Mouse (Mus musculus): ENCODE results near the gene Csnka2ip. TPM values are rescaled to one million over a fixed set of nuclear protein-coding genes. Genes with fewer than 3 reads are reported as not detected.

Csnka2ip gene
- not detected in 2 replicates for total RNA-seq (2015)
- total RNA-seq (2017), result not detected in 2 replicates

DNA sequence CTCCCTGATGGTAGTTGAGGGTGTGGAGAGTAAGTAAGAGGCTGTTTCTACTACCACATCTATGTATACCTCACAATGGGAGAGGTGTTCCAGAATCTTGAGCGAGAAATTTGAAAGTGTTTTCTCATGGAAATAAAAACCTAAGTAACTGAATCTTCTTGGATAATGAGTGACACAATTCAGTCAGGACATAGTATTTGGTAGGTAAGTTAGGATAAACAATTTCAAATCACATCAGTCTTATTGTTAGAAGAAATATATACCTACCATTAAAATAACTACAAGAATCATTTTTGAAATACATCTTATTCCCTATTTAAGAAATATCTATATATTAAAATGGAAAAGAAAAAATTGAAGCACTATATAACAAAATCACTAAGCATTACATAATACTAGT, at the start of gene Csnka2ip:
Gene Csnka2ip, minus strand, starts transcription at position 101 of the 400 bp plus-strand sequence.
- ATAC-seq (replicated peaks; ENCODE audit: poor library complexity), result no peak

GRCm38 (mm10) chr16:64649594-64650290, 47.5 kb upstream of the Csnka2ip start:
- peak; percentile 82 for ATAC-seq (replicated peaks; ENCODE audit: poor library complexity)

DNA sequence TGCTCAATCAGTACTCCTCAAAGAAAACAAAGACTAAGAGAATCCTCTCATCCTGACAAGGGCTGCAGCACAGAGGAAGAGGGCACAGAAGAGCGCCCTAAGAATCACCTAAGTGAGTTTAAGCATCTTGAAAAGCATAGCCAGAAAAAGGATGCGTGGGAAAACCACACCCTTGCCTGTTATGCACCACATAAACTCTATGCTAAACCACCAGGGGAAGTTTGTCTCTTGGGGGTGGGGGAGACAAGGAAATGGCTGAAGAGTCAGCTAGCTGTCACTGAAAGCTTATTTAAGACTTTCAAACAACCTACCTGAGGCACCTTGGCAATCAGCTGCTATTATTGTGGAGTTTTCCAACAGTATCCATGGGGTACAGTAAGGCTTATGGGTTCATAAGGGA, 45.6 kb upstream of the Csnka2ip start:
- ATAC-seq (replicated peaks; ENCODE audit: poor library complexity), result no peak

GRCm38 (mm10) chr16:64635110-64635509, 32.9 kb upstream of the Csnka2ip start:
- ATAC-seq (replicated peaks; ENCODE audit: poor library complexity), result no peak; the same call in 1 of the 2 replicates

DNA sequence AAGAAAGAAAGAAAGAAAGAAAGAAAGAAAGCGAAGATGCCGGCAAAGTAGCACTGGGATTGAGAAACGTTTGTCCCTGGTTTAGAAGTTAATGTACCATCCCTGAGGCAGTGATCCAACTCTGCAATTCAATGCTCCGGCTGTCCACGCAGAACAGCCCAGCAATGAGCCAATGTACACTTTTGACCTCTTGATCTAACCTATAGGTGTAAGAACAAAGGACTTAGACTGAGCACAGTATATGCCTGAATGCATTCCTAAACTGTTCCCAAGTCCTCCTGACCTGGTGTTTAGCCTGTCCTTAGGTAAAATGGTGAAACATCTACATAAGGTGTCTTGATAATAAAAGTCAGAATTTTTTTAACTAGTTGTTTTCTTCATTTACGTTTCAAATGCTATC, 17.9 kb upstream of the Csnka2ip start:
- no peak for ATAC-seq (replicated peaks; ENCODE audit: poor library complexity)

- ATAC-seq (replicated peaks; ENCODE audit: poor library complexity), result peak; percentile 92
Observed at GRCm38 (mm10) chr16:64614648-64615047, 12.4 kb upstream of the Csnka2ip start.

GRCm38 (mm10) chr16:64607793-64608192, 5.6 kb upstream of the Csnka2ip start:
- peak; percentile 70 for ATAC-seq (replicated peaks; ENCODE audit: poor library complexity)

DNA sequence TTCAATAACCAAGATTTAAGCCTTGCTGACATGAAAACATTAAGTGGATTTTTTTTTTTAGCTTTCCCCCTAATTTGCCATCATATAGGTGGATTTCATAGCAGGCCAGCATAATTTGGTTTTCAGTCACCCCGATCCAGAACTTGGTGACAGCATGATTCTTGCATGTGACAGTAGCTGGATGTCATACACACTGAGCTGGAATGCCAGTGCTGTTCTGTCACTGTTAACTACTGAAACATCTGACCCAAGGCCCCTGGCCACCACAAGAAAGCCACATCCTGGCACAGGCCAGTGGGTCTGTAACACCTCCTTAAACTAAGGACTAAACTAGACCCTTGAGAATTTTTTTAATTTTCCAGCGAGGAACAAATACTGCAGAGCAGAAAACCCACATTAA, 15.4 kb downstream of the Csnka2ip start:
- ATAC-seq (replicated peaks; ENCODE audit: poor library complexity), result no peak

- no peak for ATAC-seq (replicated peaks; ENCODE audit: poor library complexity)
Observed at GRCm38 (mm10) chr16:64586262-64586619, 16.0 kb downstream of the Csnka2ip start.

DNA sequence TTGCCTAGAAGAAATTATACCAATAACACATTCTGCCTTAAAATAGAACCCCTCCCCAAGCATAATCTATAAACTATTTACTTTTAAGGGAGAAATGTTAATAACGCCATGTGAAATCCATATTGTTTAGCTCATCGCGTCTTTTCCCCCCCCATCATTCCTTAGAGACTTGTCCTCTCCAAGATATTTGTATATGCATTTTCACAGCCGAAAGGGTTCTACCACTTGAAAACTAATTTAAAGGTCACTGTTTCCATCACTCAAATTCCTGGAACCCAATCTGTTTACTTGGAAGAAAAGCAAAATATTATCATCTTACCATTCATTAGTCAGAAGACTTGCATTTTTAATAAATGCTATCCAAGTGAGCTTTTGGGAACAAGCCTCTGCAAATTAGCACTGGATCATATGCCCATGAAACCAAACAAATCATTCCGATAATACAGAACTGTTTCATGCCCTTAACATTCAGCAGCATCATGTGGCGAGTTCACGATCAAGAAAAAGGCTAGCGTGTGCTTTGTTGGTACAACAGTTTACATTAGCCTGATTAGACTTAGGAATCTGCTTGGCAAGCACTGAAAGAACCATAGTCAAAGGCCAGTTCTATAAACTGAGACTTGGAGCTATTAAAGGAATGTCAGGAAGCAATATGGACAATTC, 16.5 kb downstream of the Csnka2ip start:
- no peak for ATAC-seq (replicated peaks; ENCODE audit: poor library complexity)

DNA sequence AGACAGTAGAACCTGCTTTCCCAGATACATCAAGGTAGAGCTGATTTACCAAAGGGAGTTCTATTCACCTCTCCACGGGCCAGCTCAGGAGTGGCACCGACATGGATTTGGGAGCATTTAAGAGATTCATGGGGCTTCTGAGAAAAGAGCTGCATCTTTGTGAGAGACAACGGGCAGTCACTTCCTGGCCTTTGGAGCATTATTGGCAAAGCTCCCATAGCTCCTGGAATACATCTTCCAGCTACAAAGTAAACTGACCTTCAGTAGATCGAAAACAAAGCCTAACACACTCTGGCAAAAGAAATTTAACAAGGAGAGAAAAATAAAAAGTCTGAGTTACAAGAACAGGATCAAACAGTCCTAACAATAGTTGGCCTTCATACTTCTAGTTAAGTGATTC, 17.6 kb downstream of the Csnka2ip start:
- ATAC-seq (replicated peaks; ENCODE audit: poor library complexity), result no peak

DNA sequence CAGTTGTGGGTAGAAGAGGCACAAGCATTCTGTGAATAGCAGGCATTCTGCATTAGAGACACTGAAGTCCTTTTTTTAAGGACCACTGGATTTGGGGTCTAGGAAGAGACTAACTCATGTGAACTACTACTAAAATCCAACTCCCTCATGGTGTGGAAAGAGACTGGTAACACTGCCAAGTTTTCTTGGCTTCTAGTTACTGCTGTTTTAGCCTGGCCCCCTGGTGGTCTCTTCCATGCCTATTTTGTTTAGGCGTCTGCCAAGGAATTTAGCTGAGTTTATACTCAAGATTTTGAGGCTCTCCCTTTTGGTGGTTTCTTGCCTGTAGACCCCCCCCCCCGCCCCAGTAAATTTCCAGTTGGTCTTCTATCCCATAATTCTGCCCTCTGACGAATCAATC, 18.8 kb downstream of the Csnka2ip start:
- ATAC-seq (replicated peaks; ENCODE audit: poor library complexity), result no peak

DNA sequence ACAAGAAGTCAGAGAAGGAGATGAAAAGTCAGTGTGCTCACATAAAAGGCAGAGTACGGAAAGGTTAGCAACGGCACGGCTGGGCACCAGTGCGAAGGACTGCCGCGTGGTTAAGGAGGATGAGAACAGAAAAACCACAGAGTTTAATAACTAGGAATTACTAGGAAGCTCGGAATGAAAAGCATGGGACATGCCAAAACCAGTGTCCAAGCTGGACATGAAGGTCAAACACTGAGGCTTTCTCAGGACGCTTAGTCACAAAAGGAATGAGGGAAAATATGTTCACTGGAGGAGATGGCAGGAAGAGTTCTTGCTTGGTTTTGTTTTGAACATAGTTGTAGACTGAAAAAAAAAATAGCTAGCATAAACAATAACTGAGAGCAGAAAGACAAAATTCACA, 32.7 kb downstream of the Csnka2ip start:
- no peak for ATAC-seq (replicated peaks; ENCODE audit: poor library complexity)

- ATAC-seq (replicated peaks; ENCODE audit: poor library complexity), result no peak
Observed at GRCm38 (mm10) chr16:64563081-64563480, 39.1 kb downstream of the Csnka2ip start.

DNA sequence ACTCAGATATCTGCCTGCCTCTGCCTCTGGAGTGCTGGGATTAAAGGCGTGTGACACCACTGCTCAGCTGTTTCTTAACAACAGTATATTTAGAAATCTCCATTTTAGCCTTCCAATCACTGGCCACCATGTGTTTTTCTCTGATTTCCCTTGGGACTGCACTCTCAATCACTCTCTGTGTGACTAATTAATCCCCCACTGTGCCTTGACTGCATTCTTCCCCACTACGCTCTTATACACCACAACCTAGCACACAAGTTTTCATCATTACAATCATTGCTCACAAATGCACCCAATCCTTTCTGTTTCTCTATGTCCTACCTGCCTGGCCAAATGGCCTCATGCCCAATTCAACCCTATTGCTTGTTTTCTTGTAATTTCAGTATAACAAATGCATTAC, 43.7 kb downstream of the Csnka2ip start:
- no peak for ATAC-seq (replicated peaks; ENCODE audit: poor library complexity)

DNA sequence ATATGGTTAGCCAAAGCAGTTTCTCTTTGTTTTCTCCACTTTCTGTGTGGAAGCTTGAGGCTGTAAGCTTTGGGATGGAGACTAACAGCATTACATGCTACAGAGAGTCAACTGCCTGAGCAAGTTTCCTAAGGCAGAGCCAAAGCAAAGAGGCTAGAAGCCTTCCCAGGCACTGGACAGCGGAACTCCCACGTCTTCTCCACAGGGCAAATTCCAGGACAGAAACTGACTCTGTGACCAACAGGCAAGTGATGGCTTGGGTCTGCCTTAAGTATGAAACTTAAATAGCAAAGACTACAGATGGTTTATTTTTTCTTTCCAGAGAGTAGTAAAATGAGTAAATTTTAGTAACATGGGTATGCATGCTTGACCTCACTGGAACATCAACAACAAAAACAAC, 75.3 kb downstream of the Csnka2ip start:
- ATAC-seq (replicated peaks; ENCODE audit: poor library complexity), result no peak

GRCm38 (mm10) chr16:64524051-64524645, 78.1 kb downstream of the Csnka2ip start:
- ATAC-seq (replicated peaks; ENCODE audit: poor library complexity), result no peak

DNA sequence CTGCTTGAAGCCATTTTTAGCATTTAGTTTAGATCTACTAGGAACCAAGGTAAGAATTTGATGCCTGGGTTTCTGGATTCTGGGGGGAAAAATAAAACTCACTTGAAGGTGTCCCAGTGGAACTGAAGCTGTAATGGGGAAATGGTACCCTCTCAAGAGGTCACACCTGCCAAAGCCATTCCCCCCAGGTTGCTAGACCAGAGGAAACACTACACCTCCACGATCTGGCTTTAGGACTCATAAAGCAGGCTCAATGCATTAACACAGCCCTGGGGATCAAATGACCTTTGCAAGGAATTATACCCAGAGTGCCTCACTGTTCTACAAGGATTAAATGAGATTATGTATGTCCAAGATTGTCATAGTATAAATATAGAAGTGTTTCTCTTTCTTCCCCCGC, 88.8 kb downstream of the Csnka2ip start:
- ATAC-seq (replicated peaks; ENCODE audit: poor library complexity), result no peak
